Mouse (Mus musculus) layer of hippocampus, postnatal 14 days (tissue): ENCODE data around the gene Fcrl1. TPM values are rescaled to one million over a fixed set of nuclear protein-coding genes. Genes with fewer than 3 reads are reported as not detected.
A peak's percentile ranks its signal among the peaks of the same experiment; 100 is the strongest.

Source experiments
- DNase-seq, 2 experiments: peaks; one replicate each; pipeline ENCODE4 v3.0.0; 2021 to 2022; ENCODE audit warnings: low spot score in 2 of 2, mixed read lengths in 1 of 2
- total RNA-seq, 2 experiments: library from RNA; stranded (reverse); gene quantifications; 2 replicates each; pipeline ENCODE4 v1.2.3; 2021

Fcrl1 gene
- total RNA-seq, 2 experiments from 2014 or later = 0.24 TPM; not detected in 1

DNA sequence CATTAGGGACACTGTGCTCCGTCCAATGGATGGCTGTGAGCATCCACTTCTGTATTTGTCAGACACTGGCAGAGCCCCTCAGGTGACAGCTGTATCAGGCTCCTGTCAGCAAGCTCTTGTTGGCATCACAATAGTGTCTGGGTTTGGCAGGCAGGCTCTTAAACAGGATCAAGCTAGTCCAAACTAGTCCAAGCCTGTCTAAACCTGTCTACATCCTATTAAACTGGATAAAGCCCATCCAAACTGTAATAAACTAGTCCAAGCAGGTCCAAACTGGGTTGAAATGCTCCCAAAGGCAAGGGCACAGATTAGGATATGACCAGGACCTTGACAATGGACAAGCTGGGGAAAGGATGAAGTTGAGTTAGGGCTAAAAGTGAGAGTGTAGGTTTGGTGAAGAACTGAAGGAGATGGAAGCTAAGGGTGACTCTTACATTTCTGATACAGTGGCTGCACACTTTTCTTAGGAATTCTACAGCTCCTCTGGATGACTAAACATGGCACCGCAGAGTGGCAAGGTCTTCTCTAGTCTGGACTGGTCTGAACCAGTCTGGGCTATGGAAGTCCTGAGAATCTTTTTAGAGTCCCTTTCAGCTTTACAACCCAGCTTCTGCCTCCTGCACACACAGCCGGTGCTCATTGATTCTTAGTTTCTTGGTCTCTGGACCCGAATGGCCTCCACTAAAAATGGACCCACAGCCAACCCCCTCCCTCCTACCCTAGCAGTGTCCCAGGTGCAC is 33.2 kb downstream of the Fcrl1 start:
- DNase-seq = no peak

DNA sequence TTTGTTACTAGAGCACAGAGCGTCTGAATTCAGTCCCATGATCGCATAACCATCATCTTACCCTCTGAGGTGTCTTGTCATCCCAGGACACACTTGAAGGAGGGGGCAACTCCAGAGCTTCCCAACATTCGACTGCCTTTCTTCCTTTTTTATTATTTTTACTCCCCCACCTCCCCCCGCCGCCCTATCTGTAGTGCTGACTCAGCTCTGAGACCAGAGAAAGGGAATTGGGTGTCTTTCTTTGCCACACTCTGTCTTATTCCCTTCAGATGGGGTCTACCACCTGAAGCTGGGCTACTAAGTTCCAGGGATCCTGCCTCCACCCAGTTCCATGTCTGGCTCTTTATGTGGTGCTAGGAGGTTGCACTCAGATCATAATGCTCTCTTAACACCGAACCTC is 34.4 kb downstream of the Fcrl1 start:
- no peak for DNase-seq

DNA sequence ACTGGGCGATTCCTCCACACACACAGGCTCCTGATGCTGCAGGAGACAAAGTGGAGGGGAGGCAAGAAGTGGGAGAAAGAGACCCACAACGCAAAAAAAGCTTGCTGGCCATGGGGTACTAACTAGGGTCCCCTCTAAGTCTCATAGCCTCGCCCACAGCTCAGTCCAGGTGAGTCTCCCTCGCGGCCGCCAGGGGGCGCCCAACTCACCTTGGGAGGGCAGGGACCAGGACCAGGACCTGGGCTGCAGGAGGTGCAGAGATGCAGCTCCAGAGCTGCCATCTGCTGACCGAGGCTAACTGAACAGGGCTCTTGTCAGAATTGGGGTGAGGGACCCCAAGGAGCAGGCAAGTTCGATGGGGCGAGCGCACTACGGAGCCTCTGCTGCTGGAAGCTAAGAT is 35.0 kb downstream of the Fcrl1 start:
- peak in 1 of 2 experiments; percentile 4 for DNase-seq

DNA sequence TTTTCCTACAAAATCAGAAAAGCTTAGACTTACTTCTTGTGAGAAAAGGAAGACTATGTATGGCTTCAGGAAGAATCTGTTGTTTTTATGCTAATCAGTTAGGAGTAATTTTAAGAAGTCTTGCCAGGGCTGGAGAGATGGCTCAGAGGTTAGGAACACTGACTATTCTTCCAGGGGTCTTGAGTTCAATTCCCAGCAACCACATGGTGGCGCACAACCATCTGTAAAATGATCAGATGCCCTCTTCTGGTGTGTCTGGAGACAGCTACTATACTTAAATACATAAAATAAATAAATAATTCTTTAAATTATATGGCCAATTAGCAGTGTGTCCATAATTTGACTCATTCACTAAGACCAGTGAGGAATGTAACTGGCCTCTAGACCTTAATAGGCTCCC is 44.5 kb downstream of the Fcrl1 start:
- no peak for DNase-seq

DNA sequence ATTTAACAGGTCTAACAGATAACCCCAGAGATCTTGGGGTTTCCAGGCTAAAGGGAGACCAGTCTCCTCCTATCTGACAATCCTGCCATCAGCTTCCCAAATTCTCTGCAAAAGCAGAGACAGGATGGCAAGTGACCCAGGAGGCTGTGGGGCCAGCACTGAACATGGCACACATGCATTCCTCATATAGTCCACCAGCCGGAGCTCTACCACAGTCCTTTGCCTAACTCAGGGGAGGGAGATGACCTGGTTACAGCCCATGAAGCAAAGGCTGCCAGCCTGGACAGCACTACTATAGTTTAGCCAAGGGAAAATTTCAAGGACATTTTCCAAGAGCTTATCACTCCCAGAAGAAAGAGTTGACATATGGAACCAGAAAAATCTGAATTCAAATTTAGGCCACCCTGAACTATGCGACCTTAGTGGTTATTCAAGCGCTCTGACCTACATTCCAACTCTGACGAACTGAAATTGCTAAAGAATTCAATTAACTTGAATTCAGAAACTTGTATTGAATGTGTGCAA is 46.3 kb downstream of the Fcrl1 start:
- DNase-seq = no peak

DNA sequence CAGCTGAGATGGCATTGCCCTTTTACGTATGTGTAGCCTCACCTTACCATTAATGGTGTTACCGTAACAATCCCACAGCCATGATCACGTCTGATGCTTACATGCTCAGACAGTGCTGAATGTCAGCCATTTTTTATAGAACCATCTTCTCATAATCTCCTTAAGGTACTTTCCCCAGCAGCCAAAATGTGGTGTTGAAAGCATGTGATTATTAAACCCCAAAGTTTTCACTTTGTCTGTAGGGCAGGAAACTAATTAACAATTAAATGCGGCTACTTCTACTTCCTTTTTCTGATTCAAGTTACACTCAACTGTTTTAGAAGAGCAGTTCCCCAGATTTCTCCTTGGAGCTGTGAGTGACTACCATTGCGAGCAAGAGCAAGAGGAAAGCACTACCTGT is 59.3 kb downstream of the Fcrl1 start, which contains the start of gene Fcrl5:
Gene Fcrl5 (plus strand): TSS at position 295 of the 400 bp plus-strand sequence.
- no peak for DNase-seq

DNA sequence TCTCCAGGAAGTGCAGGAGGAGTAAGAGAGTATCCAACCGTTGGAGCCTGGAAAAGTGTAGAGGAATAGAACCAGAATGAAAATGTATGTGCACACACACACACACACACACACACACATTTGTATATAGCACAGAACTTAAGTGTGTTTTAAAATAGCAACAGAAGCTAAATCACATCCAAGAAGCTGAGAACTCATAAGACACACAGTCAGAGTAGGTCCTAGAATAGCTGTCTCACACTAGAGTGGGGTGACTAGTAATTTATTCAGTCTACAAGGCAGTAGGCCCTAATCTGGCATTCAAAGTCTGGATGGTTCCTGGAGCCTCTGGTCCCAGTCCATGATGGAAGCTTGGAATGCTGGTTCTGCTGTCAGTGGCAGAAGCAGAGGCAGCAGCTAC is 64.4 kb downstream of the Fcrl1 start:
- no peak for DNase-seq

DNA sequence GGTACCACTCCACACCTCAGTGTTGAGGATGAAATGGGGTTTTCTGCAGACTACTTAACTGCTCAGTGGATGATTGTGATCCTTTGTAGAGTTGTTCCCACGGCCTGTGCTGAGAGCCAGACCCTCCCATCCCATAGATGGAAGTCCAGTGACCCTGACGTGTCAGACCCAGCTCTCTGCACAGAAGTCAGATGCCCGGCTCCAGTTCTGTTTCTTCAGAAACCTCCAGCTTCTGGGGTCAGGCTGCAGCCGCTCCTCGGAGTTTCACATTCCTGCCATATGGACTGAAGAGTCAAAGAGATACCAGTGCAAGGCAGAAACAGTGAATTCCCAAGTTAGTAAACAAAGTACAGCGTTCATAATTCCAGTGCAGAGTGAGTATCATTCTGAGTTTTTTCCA is 67.8 kb downstream of the Fcrl1 start:
- no peak for DNase-seq

Other genes starting within 250 kb of the Fcrl1 start
- 1 to 10 TPM; 4.7 to 4.8 TPM for gene Kirrel, start 201.6 kb upstream of the Fcrl1 start, total RNA-seq
- 10 to 100 TPM; 32.1 to 35.6 TPM for gene Fcrls, start 112.6 kb upstream of the Fcrl1 start, total RNA-seq
- gene Cd5l, start 18.5 kb upstream of the Fcrl1 start, total RNA-seq = under 1 TPM; 0.16 to 0.19 TPM
- under 1 TPM in 1 of 2 experiments, not detected in 1; 0.18 TPM for gene Fcrl5, start 59.4 kb downstream of the Fcrl1 start, total RNA-seq
- gene Etv3, start 149.0 kb downstream of the Fcrl1 start, total RNA-seq = 10 to 100 TPM; 18.0 to 18.2 TPM
- gene Arhgef11, start 241.2 kb downstream of the Fcrl1 start, total RNA-seq = 10 to 100 TPM; 57.2 to 60.8 TPM